Mouse (Mus musculus): ENCODE measurements around the gene Mtf1. TPM values are rescaled to one million over a fixed set of nuclear protein-coding genes. Genes with fewer than 3 reads are reported as not detected.

Mtf1 gene
- total RNA-seq (2012; rRNA removed) = 15.5 and 17.8 TPM in 2 replicates
- 10 to 100 TPM; 28.9 to 37.8 TPM for polyA plus RNA-seq (2012; ENCODE audit: insufficient read depth in 1 of 2, insufficient read length in 2 of 2, low read depth in 1 of 2, low replicate concordance in 2 of 2, missing spikeins in 1 of 2)

GRCm38 (mm10) chr4:124801552-124802308 is at the start of gene Mtf1:
Mtf1 (plus strand) TSS chr4:124802104.
- H3K4me3 ChIP-seq (ENCODE audit: control insufficient read depth in 1 of 2, insufficient read depth in 1 of 2, low read depth in 2 of 2, low read length in 2 of 2) = peak within 1 kb of the TSS; percentile 82 to 85
- H3K79me2 ChIP-seq (ENCODE audit: control insufficient read depth, insufficient read depth, low read length, poor library complexity) = peaks cover 38% of the 10 kb centered on the region
- H3K36me3 ChIP-seq (ENCODE audit: control insufficient read depth in 1 of 2, insufficient read depth in 2 of 2, low read length in 2 of 2) = peaks cover 15 to 27% of the 10 kb centered on the region in 2 experiments; a peak in 3 of 4 replicates
- peak; percentile 95 for DNase-seq (ENCODE audit: low read depth, low spot score)
- no peaks in the 10 kb centered on the region for H3K27me3 ChIP-seq (ENCODE audit: control insufficient read depth in 1 of 2, insufficient read depth in 2 of 2, low read length in 2 of 2)
- peak within 1 kb of the TSS; percentile 85 for H3K9ac ChIP-seq (ENCODE audit: control insufficient read depth, low read depth, low read length, poor library complexity, severe bottlenecking)
- H3K27ac ChIP-seq (ENCODE audit: control insufficient read depth, low read depth, low read length) = peak within 1 kb of the TSS; percentile 97
- peaks cover 2 to 25% of the 10 kb centered on the region in 2 experiments; a peak in 2 of 4 replicates for H3K4me1 ChIP-seq (ENCODE audit: control insufficient read depth in 1 of 2, insufficient read depth in 2 of 2, low read length in 2 of 2)
- no peaks in the 10 kb centered on the region for H3K9me3 ChIP-seq (replicated peaks; ENCODE audit: insufficient read depth, low read length)
- TF ChIP-seq USF2 (IDR thresholded peaks at IDR 0.05; ENCODE audit: borderline replicate concordance in 1 of 2, insufficient read depth in 1 of 2, low read depth in 1 of 2, low read length in 2 of 2) = no peak
- peak; percentile 66 for TF ChIP-seq SMC3 (IDR thresholded peaks at IDR 0.05; ENCODE audit: low read depth, low read length)
- TF ChIP-seq ZC3H11A (IDR thresholded peaks at IDR 0.05; ENCODE audit: low read depth, low read length) = peak; percentile 38
- no peak for TF ChIP-seq POLR2A (IDR thresholded peaks at IDR 0.05; ENCODE audit: control insufficient read depth in 1 of 2, insufficient read depth in 1 of 2, low read depth in 1 of 2, low read length in 2 of 2, poor library complexity in 1 of 2)
- no peak for TF ChIP-seq POLR2AphosphoS2 (IDR thresholded peaks at IDR 0.05; ENCODE audit: low read length)
- no peak for TF ChIP-seq NELFE (IDR thresholded peaks at IDR 0.05; ENCODE audit: low read depth, low read length)
- TF ChIP-seq RAD21 (IDR thresholded peaks at IDR 0.05; ENCODE audit: low read depth, low read length) = peak; percentile 40
- TF ChIP-seq POLR2AphosphoS5 (IDR thresholded peaks at IDR 0.05; ENCODE audit: borderline replicate concordance, low read depth, low read length) = no peak; the same call in 1 of the 2 replicates
- TF ChIP-seq TBP (IDR thresholded peaks at IDR 0.05; ENCODE audit: low read depth, low read length) = no peak; the same call in 1 of the 2 replicates
- TF ChIP-seq MAX (IDR thresholded peaks at IDR 0.05; ENCODE audit: low read length) = peak; percentile 10; the same call in 1 of the 2 replicates
- TF ChIP-seq KAT2A (conservative IDR thresholded peaks at IDR 0.05; ENCODE audit: low read depth, low read length) = no peak
- TF ChIP-seq CHD1 (IDR thresholded peaks at IDR 0.05; ENCODE audit: low read depth, low read length) = no peak; the same call in 1 of the 2 replicates
- no peak for TF ChIP-seq RCOR1 (IDR thresholded peaks at IDR 0.05; ENCODE audit: low read depth, low read length)
- no peak for TF ChIP-seq CHD2 (IDR thresholded peaks at IDR 0.05; ENCODE audit: low read length)
- TF ChIP-seq ELF1 (IDR thresholded peaks at IDR 0.05; ENCODE audit: low read depth, low read length) = 0 out of 2 replicates have a peak, but pooled peaks have one; percentile 19
- TF ChIP-seq SIN3A (IDR thresholded peaks at IDR 0.05; ENCODE audit: low read length) = peak; percentile 61; the same call in 1 of the 2 replicates
- TF ChIP-seq GABPA (IDR thresholded peaks at IDR 0.05; ENCODE audit: low read depth, low read length) = no peak
- no peak; a peak in 1 of 4 replicates for TF ChIP-seq EP300 (IDR thresholded peaks at IDR 0.05; ENCODE audit: low read depth in 1 of 2, low read length in 2 of 2)
- no peak for TF ChIP-seq MEF2A (IDR thresholded peaks at IDR 0.05; ENCODE audit: extremely low read depth, insufficient replicate concordance, low read depth, low read length, poor library complexity, severe bottlenecking)
- no peak; the same call in 1 of the 2 replicates for TF ChIP-seq ETS1 (IDR thresholded peaks at IDR 0.05; ENCODE audit: low read depth, low read length)
- TF ChIP-seq MAFK (IDR thresholded peaks at IDR 0.05; ENCODE audit: borderline replicate concordance, low read depth, low read length) = no peak
- TF ChIP-seq UBTF (IDR thresholded peaks at IDR 0.05; ENCODE audit: borderline replicate concordance, insufficient read depth, low read depth, low read length) = no peak
- no peak for TF ChIP-seq HCFC1 (IDR thresholded peaks at IDR 0.05; ENCODE audit: low read depth, low read length)
- TF ChIP-seq ZKSCAN1 (IDR thresholded peaks at IDR 0.05; ENCODE audit: low read depth, low read length) = 0 out of 2 replicates have a peak, but pooled peaks have one; percentile 48
- TF ChIP-seq MYC (IDR thresholded peaks at IDR 0.05; ENCODE audit: low read depth, low read length) = peak; percentile 69; the same call in 1 of the 2 replicates
- TF ChIP-seq E2F4 (IDR thresholded peaks at IDR 0.05; ENCODE audit: borderline replicate concordance, low read depth, low read length) = peak; percentile 56; the same call in 1 of the 2 replicates
- no peak for TF ChIP-seq NRF1 (IDR thresholded peaks at IDR 0.05; ENCODE audit: insufficient read depth, low read depth, low read length, poor library complexity, severe bottlenecking)
- no peak; the same call in 1 of the 2 replicates for TF ChIP-seq MXI1 (IDR thresholded peaks at IDR 0.05; ENCODE audit: low read depth, low read length)
- TF ChIP-seq TCF12 (IDR thresholded peaks at IDR 0.05; ENCODE audit: low read depth, low read length) = no peak
- peak; percentile 37; the same call in 1 of the 2 replicates for TF ChIP-seq BHLHE40 (IDR thresholded peaks at IDR 0.05; ENCODE audit: borderline replicate concordance, low read depth, low read length)
- no peak for TF ChIP-seq GATA1 (IDR thresholded peaks at IDR 0.05; ENCODE audit: low read depth, low read length)
- TF ChIP-seq CTCF (IDR thresholded peaks at IDR 0.05 in 2 of 3, conservative IDR thresholded peaks at IDR 0.05 in 1 of 3; ENCODE audit: control insufficient read depth in 1 of 3, insufficient read depth in 1 of 3, low read depth in 2 of 3, low read length in 3 of 3, poor library complexity in 1 of 3, severe bottlenecking in 1 of 3) = peak; percentile 77 to 89 (median 82)
- no peak for TF ChIP-seq TAL1 (IDR thresholded peaks at IDR 0.05; ENCODE audit: low read length)
- TF ChIP-seq JUND (IDR thresholded peaks at IDR 0.05; ENCODE audit: low read depth, low read length) = no peak

All from MEL (cell line).